29 mouse cellular contexts compared by ENCODE assay signal in the genomic region with DNA sequence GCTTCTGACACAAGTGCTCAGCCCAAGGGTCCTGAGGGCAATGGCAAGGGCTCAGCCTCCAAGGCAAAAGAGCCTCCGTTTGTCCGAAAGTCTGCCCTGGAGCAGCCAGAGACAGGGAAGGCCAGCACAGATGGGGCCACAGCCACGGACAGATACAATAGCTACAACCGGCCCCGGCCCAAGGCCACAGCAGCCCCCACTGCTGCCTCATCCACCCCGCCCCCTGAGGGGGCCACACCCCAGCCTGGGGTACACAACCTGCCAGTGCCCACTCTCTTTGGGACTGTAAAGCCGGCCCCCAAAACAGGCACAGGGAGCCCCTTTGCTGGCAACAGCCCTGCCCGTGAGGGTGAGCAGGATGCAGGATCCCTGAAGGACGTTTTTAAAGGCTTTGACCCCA. TPM values are rescaled to one million over a fixed set of nuclear protein-coding genes. Genes with fewer than 3 reads are reported as not detected.
"Had no signal": no experiment of that assay in that cellular context is flagged by ENCODE, and none has a peak within 500 bp of the region (broad histone marks: within the 10 kb centered on the region; RNA-seq: fewer than 3 reads in every experiment).

No protein-coding gene starts in this region.

- DNase-seq: gastrocnemius, adult 2 months; gastrocnemius, postnatal 10 days; gastrocnemius, postnatal 25 days; heart, adult 2 months; heart, postnatal 10 days; heart, postnatal 4 days; kidney, adult 18-20 months; kidney, adult 8-10 months; kidney, postnatal 10 days; kidney, postnatal 36 days; layer of hippocampus, adult 9-11 months; layer of hippocampus, postnatal 36 days; left cerebral cortex, postnatal 4 days; liver, embryonic 13.5 days; liver, postnatal 0 days had no signal

- H3K4me2 ChIP-seq: heart, embryonic 12.5 days; hindbrain, embryonic 13.5 days; hindbrain, embryonic 15.5 days; limb, embryonic 13.5 days; limb, embryonic 15.5 days; liver, embryonic 13.5 days; liver, embryonic 15.5 days had no signal

- H3K4me1 ChIP-seq: hindbrain, embryonic 10.5 days; hindbrain, embryonic 13.5 days; hindbrain, embryonic 15.5 days; limb, embryonic 13.5 days; limb, embryonic 15.5 days; liver, embryonic 13.5 days; liver, embryonic 15.5 days had no signal

- H3K9ac ChIP-seq: hindbrain, embryonic 13.5 days; hindbrain, embryonic 15.5 days; limb, embryonic 13.5 days; limb, embryonic 15.5 days; liver, embryonic 13.5 days; liver, embryonic 15.5 days; liver, postnatal 0 days had no signal

- H3K9me3 ChIP-seq: heart, embryonic 12.5 days; hindbrain, embryonic 10.5 days; hindbrain, embryonic 13.5 days; hindbrain, embryonic 15.5 days; limb, embryonic 13.5 days; limb, embryonic 15.5 days; liver, embryonic 13.5 days; liver, embryonic 15.5 days had no signal

- ATAC-seq: inflammation-experienced regulatory T-cells, adult 6 months; intestine, postnatal 0 days; liver, postnatal 0 days had no signal

- H3K27me3 ChIP-seq: heart, embryonic 12.5 days; hindbrain, embryonic 13.5 days; hindbrain, embryonic 15.5 days; limb, embryonic 13.5 days; limb, embryonic 15.5 days; liver, embryonic 13.5 days; liver, embryonic 15.5 days had no signal

- H3K27ac ChIP-seq: gastrocnemius, adult 2 months; heart, adult 2 months; hindbrain, embryonic 10.5 days; hindbrain, embryonic 13.5 days; hindbrain, embryonic 15.5 days; limb, embryonic 13.5 days; limb, embryonic 15.5 days; liver, embryonic 13.5 days; liver, embryonic 15.5 days had no signal

- H3K4me3 ChIP-seq: gastrocnemius, adult 2 months; heart, adult 2 months; heart, embryonic 12.5 days; hindbrain, embryonic 10.5 days; hindbrain, embryonic 13.5 days; hindbrain, embryonic 15.5 days; limb, embryonic 13.5 days; limb, embryonic 15.5 days; liver, embryonic 13.5 days; liver, embryonic 15.5 days had no signal

RNA-seq across cellular contexts. Expression of gene Npas1, which starts 42.4 kb away (rescaled TPM):
- total RNA-seq: gastrocnemius, adult 2 months; gastrocnemius, postnatal 10 days; gastrocnemius, postnatal 25 days; gastrocnemius, postnatal 4 days; granulocyte monocyte progenitor cell, adult 5-6 weeks; heart, adult 2 months; heart, postnatal 10 days; heart, postnatal 4 days; liver, adult 2 months had no signal
- polyA plus RNA-seq: heart, adult 2 months; kidney, embryonic 14.5 days; limb, embryonic 11.5 days; liver, adult 2 months had no signal
